Comparison of ENCODE assay signal across 28 mouse cellular contexts in the genomic region with DNA sequence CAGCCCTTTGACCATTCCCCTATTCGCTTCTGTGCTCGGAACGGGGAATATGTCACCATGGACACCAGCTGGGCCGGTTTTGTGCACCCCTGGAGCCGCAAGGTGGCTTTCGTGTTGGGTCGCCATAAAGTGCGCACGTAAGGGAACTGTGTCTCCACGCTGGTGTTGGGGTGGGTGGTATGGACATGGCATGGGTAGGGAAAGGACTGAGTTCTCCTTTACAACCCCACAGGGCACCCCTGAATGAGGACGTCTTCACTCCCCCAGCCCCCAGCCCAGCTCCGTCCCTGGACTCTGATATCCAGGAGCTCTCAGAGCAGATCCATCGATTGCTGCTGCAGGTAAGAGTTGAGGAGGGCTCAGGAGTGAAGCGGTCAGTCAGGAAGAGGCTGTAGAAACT. TPM values are rescaled to one million over a fixed set of nuclear protein-coding genes. Genes with fewer than 3 reads are reported as not detected.
DNase-seq lines count a peak whose midpoint lies in the region; ATAC-seq lines count a peak whose summit lies in the region.
"Had no signal": no experiment of that assay in that cellular context is flagged by ENCODE, and none has a peak within 500 bp of the region (broad histone marks: within the 10 kb centered on the region; RNA-seq: fewer than 3 reads in every experiment).

No protein-coding gene starts in this region.

- H3K4me1 ChIP-seq in heart, embryonic 12.5 days (replicated peaks): peaks cover 28% of the 10 kb centered on the region

- no peak overlapping the region for H3K27ac ChIP-seq in heart, embryonic 12.5 days (ENCODE audit: poor library complexity, severe bottlenecking)
- H3K27ac ChIP-seq: forebrain, embryonic 13.5 days; hindbrain, embryonic 15.5 days; limb, embryonic 12.5 days; neural tube, embryonic 12.5 days; stomach, postnatal 0 days had no signal

- no peak overlapping the region for H3K4me3 ChIP-seq in heart, embryonic 12.5 days
- H3K4me3 ChIP-seq: forebrain, embryonic 13.5 days; hindbrain, embryonic 15.5 days; limb, embryonic 12.5 days; neural tube, embryonic 12.5 days had no signal

- DNase-seq in cerebellum, adult 11 months: peak; percentile 28
- no peak for DNase-seq in cerebellum, adult 18-20 months
- DNase-seq in cerebellum, adult 9-11 months: peak; percentile 48
- DNase-seq in heart, postnatal 4 days: peak; percentile 5
- DNase-seq in thymus, postnatal 4 days: peak; percentile 7
- no peak for DNase-seq in thymus, postnatal 10 days (ENCODE audit: low spot score in 2 of 2)
- DNase-seq: kidney, postnatal 14 days; lung, postnatal 36 days had no signal

- peaks cover 77% of the 10 kb centered on the region for H3K36me3 ChIP-seq in heart, embryonic 12.5 days

- 89% methylated on average over 14 of the region's 14 CpGs for WGBS in heart, embryonic 12.5 days

- no peaks in the 10 kb centered on the region for H3K27me3 ChIP-seq in heart, embryonic 12.5 days (replicated peaks)
- H3K27me3 ChIP-seq: CH12.LX; forebrain, embryonic 13.5 days; hindbrain, embryonic 15.5 days; limb, embryonic 12.5 days; neural tube, embryonic 12.5 days had no signal

- no peak overlapping the region for H3K9ac ChIP-seq in heart, embryonic 12.5 days
- H3K9ac ChIP-seq: forebrain, embryonic 13.5 days; hindbrain, embryonic 15.5 days; limb, embryonic 12.5 days; neural tube, embryonic 12.5 days had no signal

- no peaks in the 10 kb centered on the region for H3K9me3 ChIP-seq in heart, embryonic 12.5 days (replicated peaks)
- H3K9me3 ChIP-seq: forebrain, embryonic 13.5 days; hindbrain, embryonic 15.5 days; limb, embryonic 12.5 days; neural tube, embryonic 12.5 days had no signal

- no peak for ATAC-seq in cerebellum, adult (ENCODE audit: insufficient number of reproducible peaks, low FRiP score, low TSS enrichment)
- ATAC-seq in heart, embryonic 12.5 days (ENCODE audit: insufficient number of reproducible peaks, low FRiP score): no peak
- ATAC-seq: activated CD4-positive, CD25-positive, alpha-beta regulatory T cell, adult 4 months; forebrain, embryonic 13.5 days; inflammation-experienced regulatory T-cells, adult 6 months; midbrain, embryonic 16.5 days had no signal

- H3K4me2 ChIP-seq in heart, embryonic 12.5 days: no peak overlapping the region
- H3K4me2 ChIP-seq: forebrain, embryonic 13.5 days; hindbrain, embryonic 15.5 days; limb, embryonic 12.5 days; midbrain, embryonic 11.5 days; neural tube, embryonic 12.5 days had no signal

RNA-seq across cellular contexts. Expression of a gene that starts 8.1 kb away (rescaled TPM):
- 10 to 100 TPM; 42.6 to 55.6 TPM for total RNA-seq in heart, postnatal 4 days (2021)
- 9.4 and 9.8 TPM in 2 replicates for polyA plus RNA-seq in heart, embryonic 12.5 days (2016; fragmentation: Nextera tagmentation; extraction: Ambion mirVana)

RNA-seq across cellular contexts. Expression of a gene that starts 14.8 kb away (rescaled TPM):
- 10 to 100 TPM; 80.2 to 84.6 TPM for total RNA-seq in heart, postnatal 4 days (2021)
- polyA plus RNA-seq in heart, embryonic 12.5 days (2016; fragmentation: Nextera tagmentation; extraction: Ambion mirVana): 97.2 and 100 TPM in 2 replicates

RNA-seq across cellular contexts. Expression of a gene that starts 17.1 kb away (rescaled TPM):
- total RNA-seq in heart, postnatal 4 days (2021): under 1 TPM; 0.23 to 0.29 TPM
- 0.70 and 0.81 TPM in 2 replicates for polyA plus RNA-seq in heart, embryonic 12.5 days (2016; fragmentation: Nextera tagmentation; extraction: Ambion mirVana)
- total RNA-seq: adrenal gland, adult 2 months; ES-E14; gastrocnemius, adult 18-20 months; hematopoietic stem cell, adult 5-6 weeks; liver, adult 2 months; megakaryocyte, adult 5-6 weeks had no signal
- polyA plus RNA-seq: activated CD4-positive, CD25-positive, alpha-beta regulatory T cell, adult 4 months; inflammation-experienced regulatory T-cells, adult 6 months had no signal

RNA-seq across cellular contexts. Expression of a gene that starts 19.3 kb away (rescaled TPM):
- under 1 TPM; 0.29 to 0.65 TPM for total RNA-seq in heart, postnatal 4 days (2021)
- polyA plus RNA-seq in heart, embryonic 12.5 days (2016; fragmentation: Nextera tagmentation; extraction: Ambion mirVana): 0.42 and 0.65 TPM in 2 replicates
- total RNA-seq: CH12.LX; ES-E14; gastrocnemius, adult 18-20 months; hematopoietic stem cell, adult 5-6 weeks; liver, adult 2 months; megakaryocyte, adult 5-6 weeks had no signal
- polyA plus RNA-seq: activated CD4-positive, CD25-positive, alpha-beta regulatory T cell, adult 4 months; embryonic facial prominence, embryonic 11.5 days; liver, embryonic 16.5 days; neural tube, embryonic 12.5 days had no signal

RNA-seq across cellular contexts. Expression of a gene that starts 22.6 kb away (rescaled TPM):
- under 1 TPM in 1 of 2 experiments, not detected in 1; 0.45 TPM for total RNA-seq in heart, postnatal 4 days (2021)
- polyA plus RNA-seq in heart, embryonic 12.5 days (2016; fragmentation: Nextera tagmentation; extraction: Ambion mirVana): 0.17 and 0.54 TPM in 2 replicates
- total RNA-seq: gastrocnemius, adult 18-20 months; hematopoietic stem cell, adult 5-6 weeks; liver, adult 2 months had no signal
- polyA plus RNA-seq: forebrain, embryonic 13.5 days; neural tube, embryonic 12.5 days had no signal

Comparison
In these comparisons a context has a peak if more than half of its experiments do, and no peak if none do; other contexts are left out.
1. DNase-seq: peak in cerebellum, adult 11 months (single experiment), cerebellum, adult 9-11 months (single experiment), heart, postnatal 4 days (single experiment) and thymus, postnatal 4 days (single experiment); none in cerebellum, adult 18-20 months (0 of 2) and thymus, postnatal 10 days (0 of 2).